Mouse (Mus musculus) MEL (cell line): ENCODE results near the gene Klhdc8b. TPM values are rescaled to one million over a fixed set of nuclear protein-coding genes. Genes with fewer than 3 reads are reported as not detected.

Source experiments
- DNase-seq: peaks from one replicate; pipeline ENCODE4 v3.0.0; 2011; ENCODE audit warnings: low read depth, low spot score
- H3K27ac ChIP-seq: 2 replicates; pipeline ENCODE4 v1.5.1; 2012; ENCODE audit warnings: low read depth, mild to moderate bottlenecking, control low read depth, low read length, moderate library complexity; ENCODE audit not compliant: control insufficient read depth
- H3K27me3 ChIP-seq, 2 experiments: fragments of 150-350 bp in 1 of 2; sonication (generic) in 1 of 2; 2 replicates each; pipeline ENCODE4 v1.6.1; 2012; ENCODE audit warnings: low read length in 2 of 2, mild to moderate bottlenecking in 2 of 2, improper control_type of control experiment in 1 of 2, moderate library complexity in 1 of 2; ENCODE audit not compliant: insufficient read depth in 2 of 2, control insufficient read depth in 1 of 2
- H3K36me3 ChIP-seq, 2 experiments: 2 replicates each; pipeline ENCODE4 v1.6.1; 2012 to 2014; ENCODE audit warnings: low read length in 2 of 2, improper control_type of control experiment in 1 of 2, inconsistent platforms in 1 of 2, mild to moderate bottlenecking in 1 of 2; ENCODE audit not compliant: insufficient read depth in 2 of 2, control insufficient read depth in 1 of 2
- H3K4me1 ChIP-seq, 2 experiments: fragments of 150-350 bp in 1 of 2; sonication (generic) in 1 of 2; 2 replicates each; pipeline ENCODE4 v1.6.1; 2012; ENCODE audit warnings: low read length in 2 of 2, improper control_type of control experiment in 1 of 2, mild to moderate bottlenecking in 1 of 2; ENCODE audit not compliant: insufficient read depth in 2 of 2, control insufficient read depth in 1 of 2
- H3K4me3 ChIP-seq, 2 experiments: fragments of 150-350 bp in 1 of 2; sonication (generic) in 1 of 2; 2 replicates each; pipeline ENCODE4 v1.5.1; 2012; ENCODE audit warnings: low read depth in 2 of 2, low read length in 2 of 2, mild to moderate bottlenecking in 2 of 2, moderate library complexity in 2 of 2, control low read depth in 1 of 2, improper control_type of control experiment in 1 of 2; ENCODE audit not compliant: control insufficient read depth in 1 of 2, insufficient read depth in 1 of 2
- H3K79me2 ChIP-seq: 2 replicates; pipeline ENCODE4 v1.6.1; 2012; ENCODE audit warnings: mild to moderate bottlenecking, low read length, moderate library complexity; ENCODE audit not compliant: control insufficient read depth, poor library complexity, insufficient read depth
- H3K9ac ChIP-seq: 2 replicates; pipeline ENCODE4 v1.6.1; 2012; ENCODE audit warnings: low read depth, mild to moderate bottlenecking, control low read depth, low read length, moderate library complexity; ENCODE audit not compliant: control insufficient read depth, poor library complexity, severe bottlenecking
- H3K9me3 ChIP-seq: fragments of 150-350 bp; sonication (generic); replicated peaks from 2 replicates; pipeline ENCODE4 v1.6.1; 2012; ENCODE audit warnings: mild to moderate bottlenecking, low read length, improper control_type of control experiment, moderate library complexity; ENCODE audit not compliant: insufficient read depth
- ETS1 ChIP-seq: IDR thresholded peaks from 2 replicates; pipeline ENCODE4 v1.6.1; 2012; ENCODE audit warnings: low read depth, mild to moderate bottlenecking, inconsistent platforms, low read length, improper control_type of control experiment, moderate library complexity
- GATA1 ChIP-seq: IDR thresholded peaks from 2 replicates; pipeline ENCODE4 v1.6.1; 2011; ENCODE audit warnings: low read depth, low read length, improper control_type of control experiment
- HCFC1 ChIP-seq: IDR thresholded peaks from 2 replicates; pipeline ENCODE4 v1.6.1; 2012; ENCODE audit warnings: low read depth, mild to moderate bottlenecking, inconsistent platforms, low read length, improper control_type of control experiment, moderate library complexity
- JUND ChIP-seq: IDR thresholded peaks from 2 replicates; pipeline ENCODE4 v1.6.1; 2011; ENCODE audit warnings: low read depth, mild to moderate bottlenecking, improper control_type of control experiment, low read length
- KAT2A ChIP-seq: conservative IDR thresholded peaks from 2 replicates; pipeline ENCODE4 v1.6.1; 2012; ENCODE audit warnings: low read depth, low read length, improper control_type of control experiment, inconsistent platforms
- MAFK ChIP-seq: IDR thresholded peaks from 2 replicates; pipeline ENCODE4 v1.6.1; 2011; ENCODE audit warnings: low read depth, mild to moderate bottlenecking, low read length, improper control_type of control experiment, borderline replicate concordance
- MAX ChIP-seq: IDR thresholded peaks from 2 replicates; pipeline ENCODE4 v1.6.1; 2011; ENCODE audit warnings: low read length, improper control_type of control experiment
- MYB ChIP-seq: IDR thresholded peaks from 2 replicates; pipeline ENCODE4 v1.6.1; 2011; ENCODE audit warnings: mild to moderate bottlenecking, low read depth, low read length, improper control_type of control experiment
- NRF1 ChIP-seq: IDR thresholded peaks from 2 replicates; pipeline ENCODE4 v1.6.1; 2014; ENCODE audit warnings: low read depth, mild to moderate bottlenecking, inconsistent platforms, low read length, improper control_type of control experiment, moderate library complexity; ENCODE audit not compliant: poor library complexity, insufficient read depth, severe bottlenecking
- POLR2AphosphoS2 ChIP-seq: IDR thresholded peaks from 2 replicates; pipeline ENCODE4 v1.6.1; 2011; ENCODE audit warnings: low read length, improper control_type of control experiment
- POLR2AphosphoS5 ChIP-seq: IDR thresholded peaks from 2 replicates; pipeline ENCODE4 v1.6.1; 2012; ENCODE audit warnings: low read depth, borderline replicate concordance, mild to moderate bottlenecking, inconsistent platforms, low read length, moderate library complexity, mixed read lengths
- SIN3A ChIP-seq: IDR thresholded peaks from 2 replicates; pipeline ENCODE4 v1.6.1; 2012; ENCODE audit warnings: low read length, improper control_type of control experiment, inconsistent platforms
- TAL1 ChIP-seq: IDR thresholded peaks from 2 replicates; pipeline ENCODE4 v1.6.1; 2012; ENCODE audit warnings: mild to moderate bottlenecking, inconsistent platforms, low read length, moderate library complexity, mixed read lengths
- UBTF ChIP-seq: IDR thresholded peaks from 2 replicates; pipeline ENCODE4 v1.6.1; 2012; ENCODE audit warnings: low read depth, mild to moderate bottlenecking, inconsistent platforms, low read length, improper control_type of control experiment, moderate library complexity, borderline replicate concordance; ENCODE audit not compliant: insufficient read depth
- USF1 ChIP-seq: IDR thresholded peaks from 2 replicates; pipeline ENCODE4 v1.6.1; 2014; ENCODE audit warnings: low read depth, mild to moderate bottlenecking, inconsistent platforms, low read length, improper control_type of control experiment, moderate library complexity
- ZKSCAN1 ChIP-seq: IDR thresholded peaks from 2 replicates; pipeline ENCODE4 v1.6.1; 2012; ENCODE audit warnings: low read depth, mild to moderate bottlenecking, inconsistent platforms, low read length, improper control_type of control experiment, moderate library complexity
- ZMIZ1 ChIP-seq: IDR thresholded peaks from 2 replicates; pipeline ENCODE4 v1.6.1; 2012; ENCODE audit warnings: low read depth, mild to moderate bottlenecking, inconsistent platforms, low read length, improper control_type of control experiment, moderate library complexity
- polyA plus RNA-seq, 2 experiments: library from polyadenylated mRNA; stranded (reverse) in 1 of 2; unstranded in 1 of 2; fragments of >175 nt in 1 of 2; fragments of >200 nt in 1 of 2; gene quantifications; 2 replicates each; pipeline versions ENCODE4 v1.2.1 to v1.2.4; 2012; ENCODE audit warnings: low replicate concordance in 2 of 2, low read depth in 1 of 2; ENCODE audit not compliant: insufficient read length in 2 of 2, insufficient read depth in 1 of 2, missing spikeins in 1 of 2
- total RNA-seq: library from RNA; depleted of rRNA; stranded (reverse); fragments of 300-350 nt; gene quantifications from 2 replicates; pipeline ENCODE4 v1.2.3, GENCODE M21; 2012

Klhdc8b gene
- total and polyA plus RNA-seq, 3 experiments, result 57.3 to 77.2 (median 71.9) TPM

- peak overlapping the region; percentile 92 to 93 for H3K4me3 ChIP-seq
- H3K27ac ChIP-seq, result no peak overlapping the region
- TF ChIP-seq KAT2A, result no peak
- no peak for TF ChIP-seq TAL1
- TF ChIP-seq MAFK, result no peak
- no peak for TF ChIP-seq POLR2AphosphoS2
- TF ChIP-seq USF1, result no peak
- no peak for TF ChIP-seq ZMIZ1
- no peak for TF ChIP-seq ZKSCAN1
- no peak for TF ChIP-seq POLR2AphosphoS5
- no peak for TF ChIP-seq JUND
- TF ChIP-seq UBTF, result no peak
- no peak for TF ChIP-seq MYB
- no peak for TF ChIP-seq MAX
- TF ChIP-seq GATA1, result no peak
- peak; percentile 31 for DNase-seq
- H3K9ac ChIP-seq, result peak overlapping the region; percentile 95
- no peaks in the 10 kb centered on the region for H3K9me3 ChIP-seq
- peaks cover 4 to 9% of the 10 kb centered on the region in 2 experiments for H3K4me1 ChIP-seq
- no peaks in the 10 kb centered on the region for H3K27me3 ChIP-seq
- peaks cover 23% of the 10 kb centered on the region for H3K79me2 ChIP-seq
- peaks cover 5 to 21% of the 10 kb centered on the region in 2 experiments; a peak in 3 of 4 replicates for H3K36me3 ChIP-seq
Measured at GRCm38 (mm10) chr9:108492043-108492750, 30.8 kb upstream of the Klhdc8b start.

GRCm38 (mm10) chr9:108491286-108491580 is 29.9 kb upstream of the Klhdc8b start:
- no peak for TF ChIP-seq POLR2AphosphoS2
- TF ChIP-seq JUND, result no peak
- no peak for TF ChIP-seq HCFC1
- peak; percentile 2; the same call in 1 of the 2 replicates for TF ChIP-seq GATA1
- TF ChIP-seq NRF1, result no peak; the same call in 1 of the 2 replicates
- TF ChIP-seq SIN3A, result no peak
- TF ChIP-seq ZMIZ1, result no peak
- no peak for TF ChIP-seq ETS1

More at GRCm38 (mm10) chr9:108491286-108491580, 29.9 kb upstream of the Klhdc8b start:
- DNase-seq, result no peak
- H3K4me1 ChIP-seq, result peaks cover 4 to 9% of the 10 kb centered on the region in 2 experiments
- peaks cover 23% of the 10 kb centered on the region for H3K79me2 ChIP-seq
- peaks cover 5 to 17% of the 10 kb centered on the region in 2 experiments; a peak in 3 of 4 replicates for H3K36me3 ChIP-seq
- no peaks in the 10 kb centered on the region for H3K27me3 ChIP-seq
- H3K9ac ChIP-seq, result peak overlapping the region; percentile 95
- H3K9me3 ChIP-seq, result no peaks in the 10 kb centered on the region
- H3K4me3 ChIP-seq, result peak overlapping the region; percentile 92 to 93
- H3K27ac ChIP-seq, result peak overlapping the region; percentile 91
